Mouse (Mus musculus): ENCODE results near the gene Gm6685. TPM values are rescaled to one million over a fixed set of nuclear protein-coding genes. Genes with fewer than 3 reads are reported as not detected.

The Gm6685 gene
- polyA plus RNA-seq, 1 experiment from 2014 or later, result not detected

Other genes starting within 250 kb of the Gm6685 start
- 0.80 and 1.1 TPM in 2 replicates for gene Ccdc85a, start 244.5 kb upstream of the Gm6685 start, polyA plus RNA-seq (2015; fragmentation: Nextera tagmentation; extraction: Ambion mirVana)